Mouse (Mus musculus) G1E (cell line): ENCODE measurements around the gene Sorcs2. TPM values are rescaled to one million over a fixed set of nuclear protein-coding genes. Genes with fewer than 3 reads are reported as not detected.

ENCODE experiments used
- ATAC-seq: 2 replicates; pipeline ENCODE4 v1.8.0; 2016; ENCODE audit warnings: mild to moderate bottlenecking; ENCODE audit not compliant: insufficient number of reproducible peaks, poor library complexity, low FRiP score, severe bottlenecking; ENCODE audit errors: extremely low read depth
- DNase-seq: peaks from one replicate; pipeline ENCODE4 v3.0.0; 2012; ENCODE audit warnings: low spot score
- H3K27me3 ChIP-seq: 2 replicates; pipeline ENCODE4 v1.6.1; 2012; ENCODE audit warnings: mild to moderate bottlenecking, low read length, inconsistent platforms; ENCODE audit not compliant: insufficient read depth
- H3K36me3 ChIP-seq: replicated peaks from 2 replicates; pipeline ENCODE3; 2012; ENCODE audit warnings: mild to moderate bottlenecking, inconsistent platforms
- H3K4me1 ChIP-seq: 2 replicates; pipeline ENCODE4 v1.6.1; 2012; ENCODE audit warnings: low read depth, low read length, inconsistent platforms, mixed read lengths; ENCODE audit not compliant: insufficient read depth
- H3K4me3 ChIP-seq: 2 replicates; pipeline ENCODE4 v1.5.1; 2012; ENCODE audit warnings: low read depth, mild to moderate bottlenecking, inconsistent platforms, low read length, moderate library complexity, mixed read lengths
- H3K9me3 ChIP-seq: replicated peaks from 2 replicates; pipeline ENCODE4 v1.6.1; 2012; ENCODE audit warnings: inconsistent platforms
- CTCF ChIP-seq: IDR thresholded peaks from 2 replicates; pipeline ENCODE4 v1.5.1; 2012; ENCODE audit warnings: low read depth, low read length, inconsistent platforms, mixed read lengths
- GATA1 ChIP-seq: IDR thresholded peaks from 2 replicates; pipeline ENCODE4 v1.6.1; 2012; ENCODE audit warnings: borderline replicate concordance, low read length, inconsistent platforms, mixed read lengths
- GATA2 ChIP-seq: IDR thresholded peaks from 2 replicates; pipeline ENCODE4 v1.6.1; 2012; ENCODE audit warnings: low read depth, low read length, inconsistent platforms, borderline replicate concordance
- POLR2AphosphoS5 ChIP-seq: IDR thresholded peaks from 2 replicates; pipeline ENCODE4 v1.6.1; 2012; ENCODE audit warnings: low read depth, low read length, inconsistent platforms; ENCODE audit not compliant: insufficient replicate concordance
- TAL1 ChIP-seq: conservative IDR thresholded peaks from 2 replicates; pipeline ENCODE4 v1.6.1; 2012; ENCODE audit warnings: low read depth, low read length, inconsistent platforms, mixed read lengths
- polyA plus RNA-seq: library from polyadenylated mRNA; stranded (reverse); fragments of >175 nt; gene quantifications from 2 replicates; pipeline ENCODE4 v1.2.3, GENCODE M21; 2012
- total RNA-seq, 2 experiments: library from RNA; stranded (forward) in 1 of 2; stranded (reverse) in 1 of 2; fragments of 200-1000 nt in 1 of 2; fragments of >200 nt in 1 of 2; fragmentation: Nextera tagmentation in 1 of 2; gene quantifications; 2 replicates each; pipeline ENCODE4 v1.2.3; 2014 to 2017

Sorcs2 gene
- total and polyA plus RNA-seq, 3 experiments: 0.04 to 0.22 TPM; not detected in 1

- no peaks in the 10 kb centered on the region for H3K36me3 ChIP-seq
- TF ChIP-seq CTCF (peak; percentile 28; the same call in 1 of the 2 replicates), GATA2 (no peak), TAL1 (no peak), GATA1 (no peak)
- H3K4me1 ChIP-seq: no peaks in the 10 kb centered on the region
- H3K27me3 ChIP-seq: peaks cover 4% of the 10 kb centered on the region; the same call in 1 of the 2 replicates
- ATAC-seq (no peak), DNase-seq (peak; percentile 41)
- H3K9me3 ChIP-seq: no peaks in the 10 kb centered on the region
- no peak overlapping the region for H3K4me3 ChIP-seq
These were observed 364.2 kb downstream of the Sorcs2 start for GRCm38 (mm10) chr5:36033531-36034426.

GRCm38 (mm10) chr5:36025076-36025475 is 372.9 kb downstream of the Sorcs2 start:
- H3K4me3 ChIP-seq: no peak overlapping the region
- no peaks in the 10 kb centered on the region for H3K9me3 ChIP-seq
- ATAC-seq (no peak), DNase-seq (no peak)
- H3K27me3 ChIP-seq: no peaks in the 10 kb centered on the region
- no peaks in the 10 kb centered on the region for H3K36me3 ChIP-seq
- no peak for TF ChIP-seq CTCF
- TF ChIP-seq GATA2: no peak
- TF ChIP-seq TAL1: no peak
- TF ChIP-seq POLR2AphosphoS5: no peak
- no peak for TF ChIP-seq GATA1
- H3K4me1 ChIP-seq: no peaks in the 10 kb centered on the region

GRCm38 (mm10) chr5:36024003-36024685 is 373.8 kb downstream of the Sorcs2 start:
- H3K9me3 ChIP-seq: no peaks in the 10 kb centered on the region

DNA sequence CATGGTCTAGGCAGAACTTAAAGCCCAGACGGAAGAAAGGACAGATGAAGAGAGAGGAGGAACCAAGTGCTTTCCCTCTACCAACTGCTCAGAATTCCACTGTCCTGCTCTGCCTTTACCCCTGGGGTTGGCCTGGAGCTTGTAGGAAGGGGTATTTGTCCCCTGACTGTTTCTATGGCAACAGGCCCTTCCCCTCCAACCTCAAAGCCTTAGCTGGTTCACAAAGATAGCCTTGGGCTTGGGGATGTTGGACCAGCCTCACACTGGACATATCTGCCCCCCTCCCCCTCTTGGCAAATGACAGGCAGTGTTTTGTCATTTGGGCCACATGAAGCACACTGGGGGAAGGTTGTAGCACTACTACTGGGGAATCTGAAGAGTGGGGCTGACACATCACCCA is 375.6 kb downstream of the Sorcs2 start:
- ATAC-seq (no peak), DNase-seq (no peak)
- TF ChIP-seq GATA2: no peak
- TF ChIP-seq GATA1: no peak
- TF ChIP-seq POLR2AphosphoS5: no peak
- no peak for TF ChIP-seq TAL1
- no peak for TF ChIP-seq CTCF
- H3K9me3 ChIP-seq: no peaks in the 10 kb centered on the region
- no peaks in the 10 kb centered on the region for H3K27me3 ChIP-seq
- no peak overlapping the region for H3K4me3 ChIP-seq
- no peaks in the 10 kb centered on the region; the same call in 1 of the 2 replicates for H3K4me1 ChIP-seq
- H3K36me3 ChIP-seq: no peaks in the 10 kb centered on the region

More at GRCm38 (mm10) chr5:36024003-36024685, 373.8 kb downstream of the Sorcs2 start:
- H3K4me1 ChIP-seq: no peaks in the 10 kb centered on the region; the same call in 1 of the 2 replicates
- H3K36me3 ChIP-seq: no peaks in the 10 kb centered on the region
- no peaks in the 10 kb centered on the region for H3K27me3 ChIP-seq
- TF ChIP-seq TAL1 (no peak), POLR2AphosphoS5 (no peak), GATA2 (no peak), GATA1 (no peak), CTCF (no peak)
- H3K4me3 ChIP-seq: no peak overlapping the region
- DNase-seq: no peak
- no peak; the same call in 1 of the 2 replicates for ATAC-seq

DNA sequence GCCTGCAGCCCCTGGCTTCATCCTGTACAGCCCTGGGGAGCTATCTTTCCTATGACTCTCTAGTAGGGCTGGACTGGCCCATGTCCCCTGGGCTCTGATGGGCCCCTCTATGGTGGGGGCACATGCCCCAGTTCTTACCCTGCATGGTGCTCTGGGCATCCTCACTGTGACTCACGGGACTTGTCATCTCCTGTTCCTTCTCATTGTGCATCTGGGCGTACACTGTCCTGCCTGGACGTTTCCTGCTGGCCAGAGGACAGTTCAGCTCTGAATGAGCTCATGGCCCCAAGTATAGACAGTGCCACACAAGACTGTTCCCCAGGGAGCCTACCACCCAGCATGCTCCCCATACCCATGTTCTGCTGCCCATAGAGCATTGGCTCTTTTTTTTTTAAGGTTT is 376.8 kb downstream of the Sorcs2 start:
- no peaks in the 10 kb centered on the region for H3K27me3 ChIP-seq
- ATAC-seq (no peak), DNase-seq (no peak)
- H3K4me1 ChIP-seq: no peaks in the 10 kb centered on the region; the same call in 1 of the 2 replicates
- no peaks in the 10 kb centered on the region for H3K36me3 ChIP-seq
- H3K9me3 ChIP-seq: no peaks in the 10 kb centered on the region
- no peak overlapping the region for H3K4me3 ChIP-seq
- TF ChIP-seq TAL1: no peak
- TF ChIP-seq GATA2: no peak
- TF ChIP-seq POLR2AphosphoS5: no peak
- TF ChIP-seq CTCF: no peak
- TF ChIP-seq GATA1: no peak

DNA sequence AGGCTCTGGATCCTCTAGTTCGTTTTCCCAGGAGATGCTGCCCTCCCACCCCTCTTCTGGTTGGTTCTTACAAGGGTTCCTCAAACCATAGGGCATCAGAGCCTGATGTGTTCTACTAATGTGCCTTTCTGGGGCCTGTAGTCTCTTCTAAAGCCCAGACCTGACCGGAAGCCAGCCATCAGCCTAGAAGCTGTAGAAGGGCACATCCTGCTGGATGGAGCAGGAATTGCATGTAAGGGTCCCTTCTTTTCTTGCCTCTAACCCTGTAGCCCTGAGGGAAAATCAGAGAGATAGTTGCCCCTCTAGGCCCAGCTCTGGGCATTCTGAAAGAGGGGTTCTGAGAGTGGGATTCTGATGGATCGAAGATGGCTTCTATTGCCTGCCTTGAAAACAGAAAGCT is 379.6 kb downstream of the Sorcs2 start:
- no peak overlapping the region for H3K4me3 ChIP-seq
- TF ChIP-seq CTCF (0 out of 2 replicates have a peak, but pooled peaks have one; percentile 29), GATA1 (no peak)
- no peaks in the 10 kb centered on the region for H3K9me3 ChIP-seq
- ATAC-seq (no peak), DNase-seq (no peak)
- no peaks in the 10 kb centered on the region; the same call in 1 of the 2 replicates for H3K4me1 ChIP-seq
- no peaks in the 10 kb centered on the region for H3K36me3 ChIP-seq
- H3K27me3 ChIP-seq: no peaks in the 10 kb centered on the region
